Mouse (Mus musculus) kidney, adult 2 months (tissue): Measurements from ENCODE around the gene Kmt2c. TPM values are rescaled to one million over a fixed set of nuclear protein-coding genes. Genes with fewer than 3 reads are reported as not detected.

ENCODE experiments used
- DNase-seq: peaks from one replicate; pipeline ENCODE4 v3.0.0; 2021
- H3K27ac ChIP-seq: fragments of 200-500 bp; 2 replicates; pipeline ENCODE4 v1.5.1; 2012; ENCODE audit warnings: low read depth, low read length, control low read depth, inconsistent platforms; ENCODE audit not compliant: insufficient read depth
- H3K27me3 ChIP-seq: fragments of 200-500 bp; replicated peaks from 2 replicates; pipeline ENCODE4 v1.6.1; 2012; ENCODE audit warnings: mild to moderate bottlenecking, moderate library complexity, low read length, inconsistent platforms; ENCODE audit not compliant: control insufficient read depth, insufficient read depth
- H3K36me3 ChIP-seq: fragments of 200-500 bp; 2 replicates; pipeline ENCODE4 v1.6.1; 2012; ENCODE audit warnings: mild to moderate bottlenecking, moderate library complexity, low read length, inconsistent platforms; ENCODE audit not compliant: control insufficient read depth, insufficient read depth
- H3K4me1 ChIP-seq: fragments of 200-500 bp; 2 replicates; pipeline ENCODE4 v1.6.1; 2011; ENCODE audit warnings: low read length; ENCODE audit not compliant: control insufficient read depth, insufficient read depth
- H3K4me3 ChIP-seq: fragments of 200-500 bp; 2 replicates; pipeline ENCODE4 v1.5.1; 2011; ENCODE audit warnings: mild to moderate bottlenecking, low read depth, low read length, control low read depth; ENCODE audit not compliant: insufficient read depth
- CTCF ChIP-seq: fragments of 200-500 bp; conservative IDR thresholded peaks from 2 replicates; pipeline ENCODE4 v1.5.1; 2011; ENCODE audit warnings: low read depth, mild to moderate bottlenecking, control low read depth, low read length, moderate library complexity, mixed read lengths; ENCODE audit not compliant: insufficient read depth, insufficient read length
- POLR2A ChIP-seq: fragments of 200-500 bp; IDR thresholded peaks from one replicate; pipeline ENCODE4 v1.6.1; 2011; ENCODE audit warnings: low read depth, low read length, control low read depth
- WGBS: fragments of 180-500 bp; shearing (Covaris S2); methylation state at CpG from one replicate; pipeline ENCODE4 v1.1.7; 2018; 5-methylcytosine and 5-hydroxymethylcytosine counted together
- polyA plus RNA-seq: library from polyadenylated mRNA; depleted of rRNA; stranded (reverse); fragments of >200 nt; gene quantifications from 2 replicates; pipeline ENCODE4 v1.2.3, GENCODE M21; 2012

The Kmt2c gene
- polyA plus RNA-seq, 1 experiment, result 11.8 TPM

- H3K4me3 ChIP-seq, result no peak overlapping the region
- H3K27me3 ChIP-seq, result no peaks in the 10 kb centered on the region
- no peak for DNase-seq
- no peak overlapping the region for H3K27ac ChIP-seq
- WGBS, result 90% methylated on average over 11 of the region's 11 CpGs
- H3K4me1 ChIP-seq, result no peaks in the 10 kb centered on the region
- H3K36me3 ChIP-seq, result no peaks in the 10 kb centered on the region
- TF ChIP-seq POLR2A (no peak), CTCF (no peak)
These were observed 17.8 kb upstream of the Kmt2c start for GRCm38 (mm10) chr5:25516301-25516895.

GRCm38 (mm10) chr5:25515767-25516166, 17.2 kb upstream of the Kmt2c start, which contains the start of gene Cct8l1:
Gene Cct8l1, plus strand, starts transcription at chr5:25516067.
- TF ChIP-seq POLR2A, result no peak
- TF ChIP-seq CTCF, result no peak
- DNase-seq, result no peak
- H3K27me3 ChIP-seq, result no peaks in the 10 kb centered on the region
- H3K4me1 ChIP-seq, result no peaks in the 10 kb centered on the region
- no peak within 1 kb of the TSS for H3K4me3 ChIP-seq
- 95% methylated on average over 5 of the region's 5 CpGs for WGBS
- no peaks in the 10 kb centered on the region for H3K36me3 ChIP-seq
- H3K27ac ChIP-seq, result no peak within 1 kb of the TSS

- H3K4me3 ChIP-seq, result no peak overlapping the region
- no peak overlapping the region for H3K27ac ChIP-seq
- WGBS, result 91% methylated on average over 5 of the region's 5 CpGs
- H3K27me3 ChIP-seq, result no peaks in the 10 kb centered on the region
- H3K4me1 ChIP-seq, result no peaks in the 10 kb centered on the region
- no peaks in the 10 kb centered on the region for H3K36me3 ChIP-seq
- TF ChIP-seq POLR2A (no peak), CTCF (no peak)
- no peak for DNase-seq
These were observed 7.5 kb upstream of the Kmt2c start for GRCm38 (mm10) chr5:25506041-25506440.

- WGBS, result 79% methylated on average over 7 of the region's 7 CpGs
- peaks cover 3% of the 10 kb centered on the region; the same call in 1 of the 2 replicates for H3K4me1 ChIP-seq
- no peaks in the 10 kb centered on the region for H3K36me3 ChIP-seq
- H3K27ac ChIP-seq, result no peak overlapping the region
- no peak for DNase-seq
- no peaks in the 10 kb centered on the region; the same call in 1 of the 2 replicates for H3K27me3 ChIP-seq
- no peak for TF ChIP-seq POLR2A
- TF ChIP-seq CTCF, result no peak
- H3K4me3 ChIP-seq, result no peak overlapping the region
These were observed 2.1 kb upstream of the Kmt2c start for GRCm38 (mm10) chr5:25500686-25501085.

GRCm38 (mm10) chr5:25499423-25500398, 1.1 kb upstream of the Kmt2c start:
- no peak for TF ChIP-seq POLR2A
- no peak for TF ChIP-seq CTCF
- H3K36me3 ChIP-seq, result no peaks in the 10 kb centered on the region
- H3K27ac ChIP-seq, result peak overlapping the region; percentile 99
- whole genome bisulfite sequencing, result under 1% methylated on average over 89 of the region's 90 CpGs
- H3K4me3 ChIP-seq, result peak overlapping the region; percentile 90
- peaks cover 3% of the 10 kb centered on the region; the same call in 1 of the 2 replicates for H3K4me1 ChIP-seq
- no peaks in the 10 kb centered on the region; the same call in 1 of the 2 replicates for H3K27me3 ChIP-seq
- DNase-seq, result peak; percentile 98

- peak; percentile 82 for DNase-seq
- TF ChIP-seq POLR2A (no peak), CTCF (no peak)
- Histone ChIP-seq H3K4me3 (peak overlapping the region; percentile 100), H3K27me3 (no peaks in the 10 kb centered on the region; the same call in 1 of the 2 replicates), H3K27ac (peak overlapping the region; percentile 99), H3K36me3 (no peaks in the 10 kb centered on the region), H3K4me1 (peaks cover 5% of the 10 kb centered on the region; the same call in 1 of the 2 replicates)
- WGBS, result 4% methylated on average over 67 of the region's 87 CpGs
These were observed 339 bp upstream of the Kmt2c start for GRCm38 (mm10) chr5:25498821-25499422.
